Mouse (Mus musculus) thymus, postnatal 36 days (tissue): Measurements from ENCODE around the gene Sox5.
A peak's percentile ranks its signal among the peaks of the same experiment; 100 is the strongest.

Experiments
- DNase-seq, 2 experiments: peaks; one replicate each; pipeline ENCODE4 v3.0.0; 2022; ENCODE audit warnings: mixed read lengths in 2 of 2

Gene Sox5

GRCm38 (mm10) chr6:144387539-144388255 is 394.1 kb downstream of the Sox5 start:
- no peak for DNase-seq

GRCm38 (mm10) chr6:144380641-144381040 is 401.1 kb downstream of the Sox5 start:
- no peak for DNase-seq

- DNase-seq = no peak
These were observed 401.6 kb downstream of the Sox5 start for GRCm38 (mm10) chr6:144380171-144380570.

- DNase-seq = no peak
These were observed 407.0 kb downstream of the Sox5 start for GRCm38 (mm10) chr6:144374810-144375209.

GRCm38 (mm10) chr6:144370699-144371098 is 411.1 kb downstream of the Sox5 start:
- DNase-seq = peak in 1 of 2 experiments; percentile 10

GRCm38 (mm10) chr6:144367626-144368077 is 414.1 kb downstream of the Sox5 start:
- DNase-seq = no peak

- DNase-seq = no peak
These were observed 420.3 kb downstream of the Sox5 start for GRCm38 (mm10) chr6:144361267-144362038.

- no peak for DNase-seq
These were observed 424.7 kb downstream of the Sox5 start for GRCm38 (mm10) chr6:144357081-144357480.

- no peak for DNase-seq
These were observed 430.7 kb downstream of the Sox5 start for GRCm38 (mm10) chr6:144351049-144351448.

- DNase-seq = no peak
These were observed 438.4 kb downstream of the Sox5 start for GRCm38 (mm10) chr6:144343338-144343737.

- no peak for DNase-seq
These were observed 442.2 kb downstream of the Sox5 start for GRCm38 (mm10) chr6:144339554-144339953.

GRCm38 (mm10) chr6:144339006-144339405 is 442.8 kb downstream of the Sox5 start:
- DNase-seq = no peak

GRCm38 (mm10) chr6:144338221-144338620 is 443.6 kb downstream of the Sox5 start:
- no peak for DNase-seq

- DNase-seq = no peak
These were observed 444.3 kb downstream of the Sox5 start for GRCm38 (mm10) chr6:144337436-144337969.

GRCm38 (mm10) chr6:144336789-144337188 is 445.0 kb downstream of the Sox5 start:
- no peak for DNase-seq

GRCm38 (mm10) chr6:144333146-144333545 is 448.6 kb downstream of the Sox5 start:
- no peak for DNase-seq

- DNase-seq = no peak
These were observed 449.8 kb downstream of the Sox5 start for GRCm38 (mm10) chr6:144332027-144332426.

- DNase-seq = no peak
These were observed 452.4 kb downstream of the Sox5 start for GRCm38 (mm10) chr6:144329311-144329930.

- no peak for DNase-seq
These were observed 453.0 kb downstream of the Sox5 start for GRCm38 (mm10) chr6:144328779-144329178.

GRCm38 (mm10) chr6:144326817-144327216 is 455.0 kb downstream of the Sox5 start:
- no peak for DNase-seq

GRCm38 (mm10) chr6:144323372-144323771 is 458.4 kb downstream of the Sox5 start:
- DNase-seq = no peak

GRCm38 (mm10) chr6:144322297-144323047 is 459.3 kb downstream of the Sox5 start:
- DNase-seq = no peak

- DNase-seq = no peak
These were observed 461.4 kb downstream of the Sox5 start for GRCm38 (mm10) chr6:144320327-144320726.
